Mouse (Mus musculus) embryonic fibroblast, embryonic 13.5 days (primary cell): ENCODE data around the gene Znrf3. TPM values are rescaled to one million over a fixed set of nuclear protein-coding genes. Genes with fewer than 3 reads are reported as not detected.

Experiments used
- H3K27ac ChIP-seq: 2 replicates; pipeline ENCODE4 v1.5.1; 2012; ENCODE audit warnings: low read length, control low read depth, inconsistent platforms; ENCODE audit not compliant: insufficient read depth
- H3K4me1 ChIP-seq: 2 replicates; pipeline ENCODE4 v1.6.1; 2011; ENCODE audit warnings: low read length; ENCODE audit not compliant: control insufficient read depth, insufficient read depth
- H3K4me3 ChIP-seq: 2 replicates; pipeline ENCODE4 v1.5.1; 2011; ENCODE audit warnings: mild to moderate bottlenecking, control low read depth, low read length; ENCODE audit not compliant: insufficient read depth
- CTCF ChIP-seq: IDR thresholded peaks from 2 replicates; pipeline ENCODE4 v1.5.1; 2011; ENCODE audit warnings: mild to moderate bottlenecking, control low read depth, low read length, moderate library complexity, borderline replicate concordance; ENCODE audit not compliant: insufficient read depth
- POLR2A ChIP-seq: IDR thresholded peaks from 2 replicates; pipeline ENCODE4 v1.6.1; 2011; ENCODE audit warnings: low read depth, mild to moderate bottlenecking, control low read depth, low read length, moderate library complexity
- polyA plus RNA-seq: library from polyadenylated mRNA; stranded (reverse); fragments of >200 nt; gene quantifications from 2 replicates; pipeline ENCODE4 v1.2.4, GENCODE M21; 2011; ENCODE audit warnings: low read depth; ENCODE audit not compliant: missing spikeins, insufficient read length

The Znrf3 gene
- polyA plus RNA-seq, 1 experiment, result 6.7 TPM

- TF ChIP-seq CTCF, result no peak
- TF ChIP-seq POLR2A, result no peak
- Histone ChIP-seq H3K27ac (no peak overlapping the region), H3K4me1 (peaks cover 14% of the 10 kb centered on the region)
Observed at GRCm38 (mm10) chr11:5258036-5258435, 186.6 kb downstream of the Znrf3 start.

GRCm38 (mm10) chr11:5257151-5257862, 187.3 kb downstream of the Znrf3 start:
- peak overlapping the region; percentile 77 for H3K27ac ChIP-seq
- peaks cover 15% of the 10 kb centered on the region for H3K4me1 ChIP-seq
- H3K4me3 ChIP-seq, result no peak overlapping the region
- no peak for TF ChIP-seq POLR2A
- no peak for TF ChIP-seq CTCF

More at GRCm38 (mm10) chr11:5258036-5258435, 186.6 kb downstream of the Znrf3 start:
- H3K4me3 ChIP-seq, result no peak overlapping the region

GRCm38 (mm10) chr11:5255509-5256014, 189.1 kb downstream of the Znrf3 start:
- peak overlapping the region; percentile 76 for H3K27ac ChIP-seq
- TF ChIP-seq CTCF (no peak), POLR2A (no peak)
- no peak overlapping the region for H3K4me3 ChIP-seq
- peaks cover 28% of the 10 kb centered on the region for H3K4me1 ChIP-seq

GRCm38 (mm10) chr11:5254016-5254415, 190.6 kb downstream of the Znrf3 start:
- TF ChIP-seq CTCF, result no peak
- TF ChIP-seq POLR2A, result no peak
- H3K27ac ChIP-seq, result no peak overlapping the region
- H3K4me1 ChIP-seq, result peaks cover 28% of the 10 kb centered on the region
- H3K4me3 ChIP-seq, result no peak overlapping the region

- Histone ChIP-seq H3K4me3 (no peak overlapping the region), H3K27ac (no peak overlapping the region), H3K4me1 (peaks cover 28% of the 10 kb centered on the region)
- TF ChIP-seq POLR2A (no peak), CTCF (no peak)
Observed at GRCm38 (mm10) chr11:5253528-5253927, 191.1 kb downstream of the Znrf3 start.

GRCm38 (mm10) chr11:5252727-5253126, 191.9 kb downstream of the Znrf3 start:
- no peak for TF ChIP-seq POLR2A
- no peak for TF ChIP-seq CTCF
- Histone ChIP-seq H3K27ac (no peak overlapping the region), H3K4me1 (peaks cover 28% of the 10 kb centered on the region), H3K4me3 (no peak overlapping the region)

GRCm38 (mm10) chr11:5251112-5251511, 193.5 kb downstream of the Znrf3 start:
- TF ChIP-seq CTCF (no peak), POLR2A (no peak)
- peak overlapping the region; percentile 55 for H3K27ac ChIP-seq
- H3K4me1 ChIP-seq, result peaks cover 19% of the 10 kb centered on the region
- H3K4me3 ChIP-seq, result no peak overlapping the region

- H3K4me3 ChIP-seq, result no peak overlapping the region
- TF ChIP-seq POLR2A (no peak), CTCF (no peak)
- peaks cover 23% of the 10 kb centered on the region for H3K4me1 ChIP-seq
- no peak overlapping the region for H3K27ac ChIP-seq
Observed at GRCm38 (mm10) chr11:5248200-5248599, 196.4 kb downstream of the Znrf3 start.

GRCm38 (mm10) chr11:5245431-5245830, 199.2 kb downstream of the Znrf3 start:
- Histone ChIP-seq H3K4me1 (peaks cover 13% of the 10 kb centered on the region), H3K27ac (peak overlapping the region; percentile 94), H3K4me3 (no peak overlapping the region)
- TF ChIP-seq POLR2A, result no peak
- TF ChIP-seq CTCF, result no peak

- peaks cover 17% of the 10 kb centered on the region for H3K4me1 ChIP-seq
- H3K27ac ChIP-seq, result peak overlapping the region; percentile 94
- peak overlapping the region; percentile 8; the same call in 1 of the 2 replicates for H3K4me3 ChIP-seq
- no peak for TF ChIP-seq CTCF
- peak; percentile 47 for TF ChIP-seq POLR2A
Observed at GRCm38 (mm10) chr11:5244749-5245130, 199.9 kb downstream of the Znrf3 start.
